Mouse (Mus musculus) thymus, postnatal 10 days (tissue): ENCODE data around the gene Pak6.
A peak's percentile ranks its signal among the peaks of the same experiment; 100 is the strongest.
"Not testable (repeated sequence)": the region's sequence is repeated elsewhere in the genome, so short reads cannot be mapped to it uniquely, and the experiment has no call there.

Experiments used
- DNase-seq, 2 experiments: peaks; one replicate each; pipeline ENCODE4 v3.0.0; 2021; ENCODE audit warnings: low spot score in 2 of 2

Gene Pak6

DNA sequence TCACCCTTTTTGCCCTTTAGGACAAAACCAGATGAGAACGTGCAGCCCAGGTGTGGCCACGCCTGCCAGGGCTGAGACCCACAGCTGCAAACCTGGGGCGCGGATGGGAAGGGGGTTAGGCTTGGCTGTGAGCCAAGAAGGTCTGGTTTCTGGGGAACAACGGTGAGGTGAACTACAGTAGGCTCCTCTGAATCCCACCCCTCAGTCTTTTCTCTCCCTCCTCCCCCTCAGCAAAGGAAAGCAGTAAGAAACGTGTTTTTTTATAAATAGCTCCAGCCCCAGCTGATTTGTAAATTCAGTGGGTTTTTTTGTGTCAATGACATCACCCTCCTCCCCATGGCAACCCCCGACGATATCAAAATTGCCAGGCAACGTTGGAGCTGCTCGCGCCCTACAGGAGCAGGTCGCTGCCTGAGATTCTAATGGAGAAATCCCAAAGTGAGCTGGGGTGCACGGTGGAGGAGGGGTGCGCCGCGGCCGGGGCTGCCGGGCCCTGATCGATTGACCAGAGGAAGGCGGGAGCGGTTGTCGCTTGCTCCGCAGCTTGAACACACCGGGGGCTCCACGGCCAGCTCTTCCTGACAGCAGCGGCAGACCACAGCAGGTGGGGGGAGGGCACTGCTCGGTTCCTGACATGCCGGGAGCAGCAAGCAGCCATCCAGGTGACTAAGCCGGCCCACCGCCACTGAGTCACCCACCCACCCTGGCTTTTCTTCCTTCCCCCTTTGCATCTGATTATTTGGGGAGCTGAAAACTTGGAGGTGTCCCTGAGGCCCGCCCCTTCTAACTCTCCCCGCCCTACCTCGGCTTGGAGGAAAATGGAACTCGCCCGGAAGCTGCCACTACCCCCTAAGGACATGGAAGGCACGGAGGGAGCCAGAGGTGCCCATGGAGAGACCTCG is at the start of gene Pak6:
Gene Pak6, plus strand, starts transcription at position 402 of the 902 bp plus-strand sequence.
- DNase-seq = peak; percentile 74

DNA sequence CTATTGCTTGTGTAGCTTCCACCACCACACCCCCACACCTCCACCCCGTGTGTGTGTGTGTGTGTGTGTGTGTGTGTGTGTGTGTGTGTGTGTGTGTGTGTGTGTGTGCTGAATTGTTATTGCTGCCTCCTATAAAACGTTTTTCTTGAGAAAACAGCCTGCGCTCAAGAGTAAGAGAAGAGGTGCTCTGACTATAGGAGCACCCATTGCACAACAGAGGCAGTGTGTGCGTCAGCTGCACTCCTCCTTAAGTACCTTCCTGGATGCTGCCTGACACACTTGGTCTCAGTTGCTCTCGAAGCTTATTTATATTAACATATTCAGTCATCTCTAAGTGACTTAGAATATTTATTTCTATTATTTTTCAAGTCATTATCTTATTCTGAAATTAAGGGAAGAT is 45.1 kb upstream of the Pak6 start:
- DNase-seq = no peak

DNA sequence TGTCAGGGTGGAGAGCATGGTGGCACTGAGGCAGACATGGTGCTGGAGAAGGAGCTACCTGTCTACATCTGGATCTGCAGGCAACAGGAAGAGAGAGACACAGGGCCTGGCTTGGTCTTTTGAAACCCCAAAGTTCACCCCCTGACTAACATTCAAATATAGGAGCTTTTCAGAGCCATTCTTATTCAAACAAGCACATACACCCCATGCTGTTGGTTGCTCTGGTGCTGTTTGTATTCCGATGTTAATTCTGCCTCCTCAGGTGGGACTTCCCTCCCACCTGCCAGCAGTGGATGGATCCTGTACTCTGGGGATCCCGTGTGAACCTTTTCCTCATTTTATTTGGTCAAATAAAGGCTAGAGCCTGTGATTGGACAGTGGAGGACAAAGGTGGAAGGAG is 43.0 kb upstream of the Pak6 start:
- DNase-seq = no peak

DNA sequence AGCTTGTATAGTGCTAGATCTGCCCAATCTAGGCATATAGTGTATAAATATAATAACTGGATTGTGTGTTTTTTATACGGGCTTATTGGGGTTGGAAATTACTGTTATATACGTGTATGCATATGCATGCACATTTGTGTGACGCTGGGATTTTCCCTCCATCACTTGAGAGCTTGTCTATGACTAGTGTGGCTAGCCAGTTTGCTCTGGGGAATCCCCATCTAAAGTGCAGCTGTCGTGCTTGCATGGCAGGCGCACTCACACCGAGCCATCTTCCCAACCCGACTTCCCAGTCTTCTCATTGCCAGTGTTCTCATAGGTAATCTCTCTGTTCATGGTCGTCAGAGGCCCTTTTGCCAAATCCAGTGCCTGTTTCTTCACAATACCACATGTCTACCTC is 42.5 kb upstream of the Pak6 start:
- DNase-seq = no peak

DNA sequence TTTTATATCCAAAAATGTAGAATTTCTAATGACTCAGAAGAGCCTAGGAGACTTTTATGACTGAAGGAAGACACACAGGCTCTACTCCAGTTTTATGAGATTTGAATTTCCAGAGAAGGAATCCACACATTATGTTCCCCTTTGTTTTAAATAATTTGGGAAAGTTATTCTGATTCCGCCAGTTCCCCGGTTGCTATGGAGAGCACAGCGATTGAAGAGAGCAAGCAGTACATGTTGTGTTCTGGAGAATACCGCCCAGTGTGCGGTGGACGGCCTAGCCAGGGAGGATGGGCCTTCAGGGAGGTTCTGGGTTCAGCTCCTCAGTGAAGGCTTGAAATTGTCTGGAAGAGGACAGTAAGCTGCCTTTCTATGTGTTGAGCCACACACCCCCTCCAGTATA is 33.8 kb upstream of the Pak6 start:
- no peak for DNase-seq

DNA sequence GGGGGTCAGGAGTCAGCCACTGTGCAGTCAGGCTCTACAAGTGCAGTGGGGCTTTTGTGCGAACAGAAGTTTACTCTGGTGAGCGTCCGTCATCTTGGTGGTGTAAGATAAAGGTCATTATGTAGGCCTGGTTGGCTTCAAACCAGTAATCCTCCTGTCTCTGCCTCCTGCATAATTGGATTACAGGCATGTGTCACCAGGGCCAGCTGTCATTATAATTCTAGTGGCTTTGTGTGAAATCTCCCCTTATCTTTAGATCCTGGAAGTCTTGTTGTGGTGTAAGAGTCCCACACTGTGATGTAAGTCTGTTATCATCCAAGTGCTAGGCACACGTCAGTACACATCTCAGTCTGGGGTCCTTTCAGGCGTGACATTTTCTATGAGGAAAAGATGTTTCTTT is 29.7 kb upstream of the Pak6 start:
- no peak for DNase-seq

DNA sequence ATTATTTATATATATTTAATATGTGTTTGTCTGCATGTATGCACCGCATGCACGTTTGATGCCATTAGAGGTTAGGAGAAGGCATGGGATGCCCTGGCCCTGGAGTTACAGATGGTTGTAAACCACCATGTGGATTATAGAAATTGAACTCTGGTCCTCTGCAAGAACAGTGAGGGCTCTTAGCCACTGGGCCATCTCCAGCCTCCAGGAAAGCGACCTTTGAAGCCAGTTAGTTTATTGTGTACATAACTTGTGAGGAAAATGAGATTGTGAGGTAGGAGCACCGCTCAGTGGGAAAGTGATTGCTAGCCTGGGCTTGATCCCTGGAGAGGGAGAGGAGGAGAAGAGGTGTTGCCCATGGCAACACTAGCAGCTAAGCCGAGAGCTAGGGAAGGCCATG is 25.8 kb upstream of the Pak6 start:
- DNase-seq = no peak

DNA sequence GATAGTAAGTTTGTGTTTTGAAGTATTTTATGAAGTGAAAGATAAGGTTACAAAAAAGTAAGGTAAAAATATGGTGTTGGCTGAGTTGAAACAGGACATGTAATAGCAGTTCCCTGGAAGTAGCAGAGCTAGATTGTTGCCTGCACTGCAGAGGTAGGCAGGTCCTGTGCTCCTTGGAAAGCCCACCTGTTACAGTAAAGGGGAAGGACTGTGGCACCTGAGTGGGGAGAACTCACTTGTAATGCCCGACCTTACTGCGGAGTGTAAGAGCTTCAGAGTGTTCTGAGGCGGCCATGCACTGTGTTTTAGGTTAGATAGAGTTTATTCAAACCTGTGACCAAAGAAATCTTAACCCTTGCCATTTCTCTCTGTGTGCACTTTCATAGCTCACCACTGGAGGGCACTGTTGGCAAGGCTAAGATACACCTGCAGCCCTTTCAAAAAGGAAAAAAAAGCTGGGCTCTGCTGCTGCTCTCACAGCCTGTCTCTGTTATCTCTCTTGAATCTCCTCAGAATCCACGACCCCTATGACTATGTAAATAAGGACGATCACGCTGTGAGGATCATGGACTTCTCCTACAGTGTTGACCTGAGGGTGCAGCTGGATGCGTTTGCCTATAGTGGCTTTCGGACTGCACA is 25.1 kb upstream of the Pak6 start:
- DNase-seq = peak; percentile 55 to 79

DNA sequence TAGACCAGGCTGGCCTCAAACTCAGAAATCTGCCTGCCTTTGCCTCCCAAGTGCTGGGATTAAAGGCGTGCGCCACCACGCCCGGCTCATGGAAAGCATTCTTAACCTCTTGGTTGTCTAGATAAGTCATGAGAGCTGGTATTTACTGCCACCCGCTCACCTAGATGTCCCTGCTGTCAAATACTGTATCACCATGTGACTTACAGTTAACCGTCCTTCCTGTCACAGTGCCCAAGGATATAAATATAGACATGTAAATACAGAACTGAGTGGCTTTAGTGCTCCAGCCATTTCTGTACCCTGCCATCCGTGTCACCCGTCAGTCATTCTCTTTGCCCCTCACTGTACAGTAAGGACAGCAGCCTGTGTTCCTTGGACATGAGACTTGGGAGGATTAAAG is 24.4 kb upstream of the Pak6 start:
- no peak for DNase-seq

DNA sequence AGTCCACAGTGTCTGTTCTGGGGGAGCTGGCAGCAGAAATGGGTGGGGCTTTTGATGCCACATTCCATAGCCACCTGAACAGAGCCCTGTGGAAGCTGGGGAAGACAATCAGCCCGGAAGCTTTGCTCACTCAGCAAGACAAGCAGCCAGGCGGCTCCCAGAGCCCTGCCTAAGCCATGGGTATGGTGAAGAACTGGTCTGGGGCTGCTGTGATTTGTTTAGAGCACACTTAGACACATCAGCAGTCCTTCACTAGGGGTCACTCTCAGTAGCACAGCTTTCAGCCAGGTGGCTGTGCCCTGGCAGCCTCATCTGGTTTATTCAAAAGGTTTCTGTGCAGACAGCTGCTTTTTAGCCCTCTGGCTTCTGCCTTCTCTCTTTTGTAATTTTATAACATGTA is 22.0 kb upstream of the Pak6 start:
- no peak for DNase-seq

DNA sequence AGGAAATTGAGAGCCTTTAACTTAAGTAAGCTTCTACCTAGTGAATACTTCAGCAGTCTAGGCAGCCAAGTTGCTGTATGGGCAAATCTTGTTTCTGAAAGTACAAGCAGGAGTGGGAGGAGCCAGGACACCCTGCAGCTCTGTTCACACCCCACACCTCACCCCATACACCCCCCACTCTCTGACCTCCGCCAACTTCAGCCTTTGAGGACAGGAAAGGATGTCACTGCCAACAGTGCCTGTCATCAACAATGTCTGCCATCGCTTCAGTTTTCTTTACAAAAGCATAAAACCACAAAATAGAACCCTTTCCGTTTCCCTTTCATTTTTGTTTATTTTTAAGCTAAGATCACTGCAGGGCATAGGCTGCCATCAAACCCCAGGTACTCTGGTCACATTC is 20.7 kb upstream of the Pak6 start:
- peak; percentile 31 for DNase-seq

DNA sequence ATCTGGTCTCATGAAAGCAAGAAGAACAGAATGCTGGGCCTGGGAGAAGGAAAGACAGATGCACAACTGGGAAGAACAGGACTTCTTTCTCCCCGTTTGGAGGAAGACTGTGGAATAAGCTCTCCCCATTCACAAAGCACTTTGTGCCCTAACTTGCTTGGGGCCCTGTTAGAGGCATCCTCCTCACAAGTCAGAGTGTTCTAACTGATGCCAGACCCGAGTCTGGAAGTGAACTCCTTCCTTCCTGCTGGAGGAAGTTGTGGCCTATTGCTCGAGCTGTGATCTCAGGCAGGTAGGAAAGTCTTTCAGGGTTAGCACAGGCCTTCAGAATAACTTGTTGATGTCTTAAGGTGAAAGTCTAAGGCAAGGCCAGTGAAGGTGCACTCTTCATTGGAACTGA is 20.2 kb upstream of the Pak6 start:
- no peak for DNase-seq

DNA sequence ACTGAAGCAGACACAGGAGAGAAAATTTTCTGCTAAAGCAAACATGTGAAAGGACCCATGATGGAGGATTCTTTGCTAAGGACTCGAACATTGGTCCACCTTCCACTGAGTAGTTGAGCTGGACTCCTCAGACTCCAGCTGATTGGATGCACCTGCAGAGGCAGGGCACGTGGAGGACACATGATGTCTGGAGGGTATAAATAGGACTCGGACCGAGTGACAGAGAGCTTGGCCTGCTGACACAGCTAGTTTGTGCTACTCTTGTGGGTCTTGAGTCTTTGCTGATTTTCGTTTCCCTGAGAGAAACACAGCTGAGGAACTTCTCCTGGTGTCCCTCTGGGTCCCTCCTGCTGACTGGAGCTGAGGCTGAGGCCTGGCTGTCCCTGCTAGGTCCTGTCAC is 16.4 kb upstream of the Pak6 start:
- DNase-seq = no peak

DNA sequence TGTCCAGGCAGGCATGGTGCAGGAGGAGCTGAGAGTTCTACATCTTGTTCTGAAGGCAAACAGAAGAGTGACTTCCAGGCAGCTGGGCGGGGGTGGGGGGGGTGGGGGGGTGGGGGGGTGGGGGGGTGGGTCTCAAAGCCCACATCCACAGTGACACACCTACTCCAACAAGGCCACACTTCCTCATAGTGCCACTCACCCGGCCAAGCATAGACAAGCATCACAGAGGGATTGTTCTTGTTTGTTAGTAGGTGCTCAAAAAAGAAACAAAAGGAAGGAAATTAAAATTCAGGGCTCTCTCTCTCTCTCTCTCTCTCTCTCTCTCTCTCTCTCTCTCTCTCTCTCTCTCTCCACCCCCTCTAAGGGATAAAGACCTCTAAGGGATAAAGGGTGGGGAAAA is 12.4 kb upstream of the Pak6 start:
- DNase-seq = not testable (repeated sequence)

DNA sequence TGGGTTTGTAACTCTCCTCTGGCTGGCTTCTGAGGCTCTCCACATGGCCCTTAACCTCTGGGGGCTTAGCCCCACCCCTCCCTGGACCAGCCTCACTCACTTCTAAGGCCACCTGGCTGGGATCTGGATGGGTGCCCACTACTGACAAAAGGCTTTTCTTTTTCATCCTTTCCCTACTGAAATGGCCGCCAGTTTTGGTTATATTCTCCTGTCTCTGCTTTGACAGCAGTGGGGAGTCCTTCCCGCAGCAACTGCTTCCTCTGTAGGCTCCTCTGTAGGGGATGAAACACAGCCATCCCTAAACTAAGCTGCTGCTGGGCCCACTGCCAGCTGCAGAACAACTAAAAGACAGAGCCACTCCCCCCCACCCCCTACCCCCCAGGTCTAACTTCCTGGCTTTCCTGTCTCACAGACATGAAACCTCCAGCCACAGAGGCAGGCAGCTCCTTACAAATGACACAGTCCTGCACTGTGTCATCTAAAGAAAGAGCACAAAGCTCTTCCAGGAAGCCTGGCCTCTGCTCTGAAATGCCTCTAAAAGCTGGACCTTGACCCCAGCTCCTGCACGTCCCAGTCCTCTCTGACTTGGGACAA is 6.3 kb upstream of the Pak6 start:
- no peak for DNase-seq

DNA sequence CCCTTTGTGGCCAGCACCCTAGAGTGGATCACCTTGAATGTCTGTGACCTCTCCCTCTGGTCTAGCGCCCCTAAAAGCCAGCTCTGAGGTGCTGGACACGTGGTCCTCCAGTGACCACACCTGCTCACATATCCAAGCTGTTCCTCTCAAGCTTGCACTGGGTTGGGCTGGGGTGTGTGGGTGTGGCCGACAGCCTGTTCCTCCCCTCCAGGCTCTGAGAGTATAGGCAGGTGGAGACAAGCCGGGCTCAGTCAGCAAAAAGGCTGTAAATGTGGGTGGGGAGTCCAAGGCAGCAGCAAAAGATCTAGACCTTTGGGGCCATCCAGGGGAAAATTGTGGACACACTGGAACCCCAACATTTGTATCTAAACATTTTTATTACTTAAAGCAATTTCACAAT is 4.6 kb upstream of the Pak6 start:
- DNase-seq = no peak

DNA sequence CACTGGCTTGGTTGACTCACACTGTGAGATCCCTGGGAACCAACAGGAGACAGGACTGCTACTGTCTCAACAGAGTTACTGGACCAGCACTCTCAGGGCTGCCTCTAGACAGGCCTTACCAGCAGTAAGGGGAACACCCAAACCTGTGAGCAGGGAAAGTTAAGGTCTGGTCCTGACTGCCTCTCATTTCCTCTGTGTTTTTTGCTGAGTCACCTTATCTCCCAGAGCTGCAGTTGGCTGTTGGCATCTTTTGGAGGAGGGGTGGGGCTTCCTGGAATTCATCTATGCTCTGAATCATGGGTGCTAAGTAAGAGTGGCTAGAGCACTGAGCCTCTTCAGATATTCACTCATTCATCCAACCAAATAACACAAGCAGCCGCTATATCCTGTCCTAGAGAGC is 4.0 kb upstream of the Pak6 start:
- no peak for DNase-seq

DNA sequence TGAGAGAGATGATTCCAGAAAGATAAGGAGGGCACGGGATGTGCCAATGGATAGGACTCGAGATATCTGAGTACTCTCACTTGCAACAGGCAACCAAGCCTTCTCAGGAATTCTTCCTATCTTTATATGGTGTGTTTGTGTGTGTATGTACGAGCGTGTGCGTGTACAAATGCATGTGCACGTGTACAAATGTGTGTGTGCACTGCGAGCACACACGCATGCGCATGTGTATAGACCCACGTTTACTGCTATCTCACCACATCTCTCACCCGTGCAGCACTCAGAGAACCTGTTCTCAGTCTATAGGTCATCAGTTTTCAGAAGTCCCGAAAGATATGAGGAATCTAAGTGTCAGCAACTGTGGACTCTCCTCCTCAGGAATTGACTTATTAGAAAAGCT is 3.6 kb upstream of the Pak6 start:
- no peak for DNase-seq

DNA sequence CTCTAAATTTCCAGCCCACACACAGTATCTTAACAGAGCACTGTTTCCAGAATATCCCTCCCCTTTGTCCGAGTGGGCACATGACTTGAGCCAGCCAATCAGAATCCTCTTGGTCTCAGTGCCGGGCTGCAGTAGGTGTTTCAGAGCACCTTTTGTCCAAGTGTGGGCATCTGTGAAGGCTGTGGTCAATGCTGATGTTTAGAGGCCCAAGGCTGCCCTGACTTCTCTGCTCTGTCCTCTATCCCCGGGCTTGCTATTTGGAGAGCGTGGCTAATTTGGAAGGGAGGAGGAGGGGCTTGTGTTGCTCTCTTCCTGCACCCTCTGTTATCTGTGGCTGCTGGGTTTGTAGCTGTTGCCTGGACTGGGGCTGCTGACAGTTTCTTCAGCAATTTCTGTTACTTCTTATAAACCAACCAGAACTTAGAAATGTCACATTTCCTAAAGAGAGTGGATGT is 3.1 kb upstream of the Pak6 start:
- no peak for DNase-seq

DNA sequence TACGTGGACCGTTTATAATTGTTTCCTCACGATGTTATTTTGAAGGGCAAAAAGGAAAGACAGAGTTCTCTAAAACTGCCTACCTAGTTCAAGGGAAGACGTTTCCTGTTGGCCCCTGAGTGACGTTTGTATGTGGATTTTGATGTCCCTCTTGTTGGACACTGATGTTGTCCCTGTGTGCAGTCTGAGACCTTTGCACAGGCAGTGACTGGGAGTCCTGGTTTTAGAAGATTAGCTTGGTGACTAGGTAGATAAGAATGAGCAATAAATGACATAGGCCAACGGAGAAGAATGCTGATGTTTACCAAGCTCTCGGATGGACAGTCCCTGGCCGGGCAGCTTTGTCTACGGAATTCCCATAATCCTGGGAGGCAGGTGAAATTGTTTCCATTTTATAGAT is 1.2 kb upstream of the Pak6 start:
- no peak for DNase-seq

DNA sequence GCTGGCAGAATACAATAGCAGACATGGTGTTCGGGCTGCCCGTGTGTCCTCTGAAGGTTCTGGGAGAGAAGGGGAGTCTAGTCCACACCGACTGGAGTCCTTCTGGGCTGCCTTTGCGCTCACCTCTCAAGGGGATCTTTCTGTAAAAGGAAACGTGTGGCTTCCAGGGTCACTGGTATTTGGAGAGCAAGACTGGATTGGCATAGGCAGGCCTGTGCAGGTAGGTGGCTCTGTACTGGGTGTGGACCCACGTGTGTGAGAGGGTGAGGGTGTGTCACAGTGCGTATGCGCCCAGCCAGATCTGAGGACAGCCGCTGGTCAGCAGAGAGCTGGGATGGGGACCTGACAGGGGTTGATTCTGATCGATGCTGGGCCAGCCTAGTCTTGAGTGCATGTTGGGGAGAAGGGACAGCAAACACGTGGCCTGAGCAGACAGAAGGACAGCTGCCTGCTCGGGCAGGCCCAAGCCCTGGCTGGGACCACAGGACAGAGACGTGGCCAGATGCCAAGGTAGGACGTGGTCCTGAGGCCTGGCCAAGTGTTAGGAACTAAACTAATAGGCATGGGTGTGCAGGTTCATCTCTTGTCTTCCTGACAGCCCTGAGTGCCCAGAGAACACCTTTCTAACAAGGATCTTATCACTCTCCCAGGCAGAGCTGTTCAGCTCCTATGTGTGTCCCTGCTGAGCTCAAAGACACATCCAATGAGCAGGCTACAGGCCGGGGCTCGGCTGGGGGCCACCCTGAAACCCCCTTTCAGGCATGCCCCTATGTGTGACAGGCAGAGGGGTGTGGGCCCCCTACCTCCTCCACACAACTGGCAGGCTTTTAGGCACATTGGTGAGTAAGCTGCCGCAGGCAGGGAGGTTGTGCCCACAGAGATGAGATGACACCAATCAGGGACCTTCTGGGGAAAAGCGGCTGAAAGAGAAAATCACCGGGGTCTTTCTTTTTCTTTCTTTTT is 982 bp downstream of the Pak6 start:
- no peak for DNase-seq

DNA sequence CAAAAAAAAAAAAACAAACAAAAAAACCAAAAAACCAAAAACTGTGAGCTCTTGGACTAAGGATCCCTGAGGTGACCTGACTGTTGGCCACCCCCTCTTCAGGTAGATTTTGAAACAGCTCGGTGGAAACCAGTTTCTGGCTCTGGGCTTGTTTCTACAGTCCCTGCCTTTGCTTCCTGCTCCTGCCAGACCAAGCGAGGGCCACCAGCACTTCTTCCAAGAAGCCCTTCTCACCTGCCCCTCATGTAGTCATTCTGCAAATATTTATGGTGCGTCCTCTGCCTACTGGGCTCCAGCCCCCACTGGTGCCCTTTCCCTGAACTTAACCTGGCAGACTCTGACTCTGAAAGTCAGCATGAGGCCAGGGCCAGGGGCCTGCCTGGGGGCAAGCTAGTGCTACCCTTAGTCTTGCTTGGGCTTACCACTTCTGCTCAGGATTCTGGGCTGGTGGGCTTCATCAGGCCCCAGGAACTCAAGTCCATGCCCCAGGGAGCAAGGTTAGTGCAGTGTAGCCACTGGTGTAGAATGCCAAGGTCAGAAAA is 1.9 kb downstream of the Pak6 start:
- no peak for DNase-seq
